Mouse (Mus musculus) forebrain, embryonic 15.5 days (tissue): ENCODE measurements around the gene Susd3. TPM values are rescaled to one million over a fixed set of nuclear protein-coding genes. Genes with fewer than 3 reads are reported as not detected.

Experiments
- ATAC-seq: fragments of 200-750 bp; cut with Nextera tagmentation; replicated peaks from 2 replicates; pipeline ENCODE4 v1.8.0; 2017; ENCODE audit warnings: mild to moderate bottlenecking, moderate TSS enrichment, moderate library complexity
- H3K27ac ChIP-seq: fragments of 300-500 bp; sonication (generic); replicated peaks from 2 replicates; pipeline ENCODE4 v1.5.1; 2015; ENCODE audit warnings: mild to moderate bottlenecking, inconsistent platforms
- H3K27me3 ChIP-seq: fragments of 300-500 bp; sonication (generic); 2 replicates; pipeline ENCODE4 v1.6.1; 2015; ENCODE audit warnings: inconsistent platforms
- H3K36me3 ChIP-seq: fragments of 300-500 bp; sonication (generic); 2 replicates; pipeline ENCODE4 v1.6.1; 2015; ENCODE audit warnings: mild to moderate bottlenecking, inconsistent platforms
- H3K4me1 ChIP-seq: fragments of 300-500 bp; sonication (generic); 2 replicates; pipeline ENCODE4 v1.6.1; 2015; ENCODE audit warnings: inconsistent platforms
- H3K4me2 ChIP-seq: fragments of 300-500 bp; sonication (generic); replicated peaks from 2 replicates; pipeline ENCODE4 v1.6.1; 2015; ENCODE audit warnings: mild to moderate bottlenecking, inconsistent platforms
- H3K4me3 ChIP-seq: fragments of 300-500 bp; sonication (generic); 2 replicates; pipeline ENCODE4 v1.5.1; 2015; ENCODE audit warnings: mild to moderate bottlenecking, inconsistent platforms
- H3K9ac ChIP-seq: fragments of 300-500 bp; sonication (generic); replicated peaks from 2 replicates; pipeline ENCODE4 v1.6.1; 2015; ENCODE audit warnings: mild to moderate bottlenecking, inconsistent platforms
- H3K9me3 ChIP-seq: fragments of 300-500 bp; sonication (generic); 2 replicates; pipeline ENCODE4 v1.6.1; 2016; ENCODE audit warnings: inconsistent platforms
- WGBS: fragments of 180-500 bp; shearing (Covaris S2); methylation state at CpG from one replicate; pipeline ENCODE4 v1.1.7; 2015; ENCODE audit warnings: mixed read lengths; 5-methylcytosine and 5-hydroxymethylcytosine counted together
- polyA plus RNA-seq: library from polyadenylated mRNA; unstranded; fragments of >200 nt; fragmentation: Nextera tagmentation; extraction: Ambion mirVana; gene quantifications from 2 replicates; pipeline ENCODE4 v1.2.1, GENCODE M21; 2015

Gene Susd3
- polyA plus RNA-seq, 1 experiment from 2014 or later = 0.98 TPM

DNA sequence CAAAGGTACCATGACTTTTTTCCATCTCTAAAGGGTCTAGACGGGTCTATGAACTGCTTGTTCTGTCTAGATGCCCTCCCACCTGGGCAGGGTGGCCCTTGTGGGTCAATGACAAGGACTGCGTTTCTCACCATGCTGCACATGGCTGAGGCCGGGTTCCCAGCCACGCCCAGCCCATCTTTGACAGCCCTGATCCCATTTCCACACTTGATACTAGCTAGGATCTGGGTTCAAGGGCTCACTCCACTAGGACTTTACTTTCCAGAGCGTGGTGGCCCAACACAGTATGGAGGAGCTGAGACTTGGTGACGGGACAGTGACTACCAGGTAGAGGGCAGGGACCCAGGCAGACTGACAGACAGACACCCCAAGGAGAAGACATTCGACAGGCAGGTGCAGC, 46.0 kb downstream of the Susd3 start:
- Histone ChIP-seq H3K27ac (no peak overlapping the region), H3K36me3 (no peaks in the 10 kb centered on the region), H3K4me3 (no peak overlapping the region), H3K27me3 (no peaks in the 10 kb centered on the region), H3K4me2 (no peak overlapping the region), H3K4me1 (peaks cover 5% of the 10 kb centered on the region; the same call in 1 of the 2 replicates), H3K9me3 (no peaks in the 10 kb centered on the region), H3K9ac (no peak overlapping the region)
- 97% methylated on average over 7 of the region's 7 CpGs for WGBS
- ATAC-seq = no peak

DNA sequence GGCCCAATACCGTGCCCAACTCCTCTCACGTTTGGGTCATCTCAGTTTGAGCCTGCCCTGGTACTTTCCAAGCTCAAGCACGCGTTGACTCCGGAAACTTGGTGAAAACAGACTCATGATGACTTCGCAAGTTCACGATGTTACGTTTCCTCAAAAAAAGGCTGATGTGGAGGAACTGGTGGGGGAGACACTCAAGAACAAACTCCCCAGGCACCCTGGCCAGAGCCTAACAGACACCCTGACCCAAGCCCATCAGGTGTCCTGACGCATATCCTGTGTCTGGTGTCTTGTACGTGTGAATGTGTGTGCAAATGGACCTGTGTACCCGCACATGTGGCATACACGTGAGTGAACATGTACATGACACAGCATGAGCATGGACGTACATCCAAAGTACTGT, 47.8 kb downstream of the Susd3 start:
- H3K36me3 ChIP-seq = no peaks in the 10 kb centered on the region
- no peak overlapping the region for H3K27ac ChIP-seq
- H3K4me3 ChIP-seq = no peak overlapping the region
- H3K27me3 ChIP-seq = no peaks in the 10 kb centered on the region
- WGBS = 90% methylated on average over 13 of the region's 13 CpGs
- H3K4me2 ChIP-seq = no peak overlapping the region
- no peak for ATAC-seq
- H3K9me3 ChIP-seq = no peaks in the 10 kb centered on the region
- peaks cover 5% of the 10 kb centered on the region; the same call in 1 of the 2 replicates for H3K4me1 ChIP-seq
- no peak overlapping the region for H3K9ac ChIP-seq

DNA sequence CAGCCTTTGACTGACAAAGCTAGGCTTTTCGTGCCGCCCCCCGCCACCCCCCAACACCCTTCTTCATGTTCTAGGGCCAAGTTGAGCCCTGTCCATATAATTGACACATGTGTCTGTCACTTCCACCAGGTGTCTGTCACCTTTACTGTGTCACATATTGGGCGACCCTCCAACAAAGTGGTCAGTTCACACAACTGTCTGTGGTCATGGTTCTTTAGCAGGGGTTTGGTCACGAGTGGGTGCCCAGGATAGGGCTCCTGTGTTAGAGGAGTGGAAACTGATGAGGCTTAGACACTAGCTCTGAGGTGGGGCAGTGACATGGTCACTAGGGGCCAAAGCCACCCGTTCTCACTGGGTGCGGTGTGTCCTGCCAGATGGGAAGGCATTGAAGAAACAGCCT, 48.6 kb downstream of the Susd3 start:
- no peak overlapping the region for H3K9ac ChIP-seq
- no peak overlapping the region for H3K4me3 ChIP-seq
- ATAC-seq = no peak
- H3K36me3 ChIP-seq = no peaks in the 10 kb centered on the region
- no peaks in the 10 kb centered on the region for H3K27me3 ChIP-seq
- no peaks in the 10 kb centered on the region for H3K9me3 ChIP-seq
- H3K4me2 ChIP-seq = no peak overlapping the region
- 89% methylated on average over 7 of the region's 7 CpGs for WGBS
- no peak overlapping the region for H3K27ac ChIP-seq
- H3K4me1 ChIP-seq = no peaks in the 10 kb centered on the region

DNA sequence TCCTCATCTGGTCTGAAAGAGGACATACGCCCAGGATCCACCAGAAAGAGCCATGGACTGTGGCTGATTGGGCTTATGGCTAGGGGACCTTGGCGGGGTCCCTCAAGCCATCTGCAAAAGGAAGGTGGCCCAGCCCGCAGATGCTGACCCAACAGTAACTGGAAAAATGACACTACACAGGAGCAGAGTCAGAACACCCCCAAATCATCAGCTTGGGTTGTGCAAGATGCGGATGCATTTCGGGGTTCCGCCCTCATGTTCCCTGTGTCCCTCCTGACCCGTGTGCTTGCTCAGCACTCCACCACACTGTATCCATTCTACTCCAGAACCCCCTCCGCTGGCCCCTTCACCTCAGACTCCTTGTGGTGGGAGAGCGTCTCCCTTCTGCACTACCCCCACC, 49.8 kb downstream of the Susd3 start:
- no peaks in the 10 kb centered on the region for H3K4me1 ChIP-seq

DNA sequence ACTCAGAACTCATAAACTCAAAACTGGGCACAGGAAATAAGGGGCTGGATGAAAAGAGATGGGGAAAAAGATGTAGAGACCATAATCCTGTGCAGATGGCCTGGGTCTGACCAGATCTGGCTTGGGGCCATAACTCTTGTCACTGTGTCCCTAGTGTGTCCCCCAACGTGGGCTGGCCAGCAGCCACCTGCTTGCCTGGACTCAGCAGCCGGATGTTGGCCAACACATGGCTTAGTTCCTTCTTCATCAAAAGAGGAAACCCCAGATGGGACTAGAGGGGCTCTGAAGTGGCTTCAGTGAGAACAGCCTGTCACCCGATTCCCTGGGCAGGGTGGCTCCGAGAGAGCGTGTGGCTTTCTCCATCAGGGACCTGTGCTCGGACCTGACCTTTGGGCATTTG, 51.7 kb downstream of the Susd3 start:
- 75% methylated on average over 6 of the region's 6 CpGs for WGBS
- no peak for ATAC-seq
- H3K4me2 ChIP-seq = no peak overlapping the region
- H3K36me3 ChIP-seq = no peaks in the 10 kb centered on the region
- no peak overlapping the region for H3K9ac ChIP-seq
- no peak overlapping the region for H3K4me3 ChIP-seq
- H3K27ac ChIP-seq = no peak overlapping the region
- H3K27me3 ChIP-seq = no peaks in the 10 kb centered on the region
- H3K4me1 ChIP-seq = no peaks in the 10 kb centered on the region; the same call in 1 of the 2 replicates
- no peaks in the 10 kb centered on the region for H3K9me3 ChIP-seq

More for the DNA sequence above, 49.8 kb downstream of the Susd3 start:
- no peaks in the 10 kb centered on the region for H3K9me3 ChIP-seq
- no peaks in the 10 kb centered on the region for H3K27me3 ChIP-seq
- ATAC-seq = no peak
- H3K4me3 ChIP-seq = no peak overlapping the region
- no peak overlapping the region for H3K9ac ChIP-seq
- 91% methylated on average over 9 of the region's 9 CpGs for WGBS
- H3K36me3 ChIP-seq = no peaks in the 10 kb centered on the region
- no peak overlapping the region for H3K27ac ChIP-seq
- H3K4me2 ChIP-seq = no peak overlapping the region

DNA sequence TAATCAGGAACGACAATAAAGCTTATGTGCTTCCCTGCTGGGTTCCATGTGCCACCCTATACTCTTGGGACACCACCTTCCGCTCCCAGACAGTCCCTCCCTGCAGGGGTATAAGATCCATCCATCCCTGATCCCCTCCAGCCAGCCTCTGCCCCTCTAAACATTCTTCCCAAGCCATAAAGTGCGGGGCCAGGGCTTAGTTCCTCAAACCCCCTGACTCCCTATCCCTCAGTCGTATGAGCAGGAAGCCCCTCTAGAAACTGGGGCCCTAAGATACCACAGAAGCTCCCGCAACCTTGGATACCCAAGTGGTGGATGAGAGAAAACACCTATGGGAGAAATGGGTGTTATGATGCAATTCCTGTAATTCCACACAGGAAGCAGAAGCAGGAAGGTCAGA, 52.3 kb downstream of the Susd3 start:
- Histone ChIP-seq H3K4me2 (no peak overlapping the region), H3K4me3 (no peak overlapping the region), H3K9ac (no peak overlapping the region), H3K4me1 (no peaks in the 10 kb centered on the region; the same call in 1 of the 2 replicates), H3K36me3 (no peaks in the 10 kb centered on the region), H3K27me3 (no peaks in the 10 kb centered on the region), H3K9me3 (no peaks in the 10 kb centered on the region), H3K27ac (no peak overlapping the region)
- 91% methylated on average over 5 of the region's 5 CpGs for WGBS
- ATAC-seq = no peak

DNA sequence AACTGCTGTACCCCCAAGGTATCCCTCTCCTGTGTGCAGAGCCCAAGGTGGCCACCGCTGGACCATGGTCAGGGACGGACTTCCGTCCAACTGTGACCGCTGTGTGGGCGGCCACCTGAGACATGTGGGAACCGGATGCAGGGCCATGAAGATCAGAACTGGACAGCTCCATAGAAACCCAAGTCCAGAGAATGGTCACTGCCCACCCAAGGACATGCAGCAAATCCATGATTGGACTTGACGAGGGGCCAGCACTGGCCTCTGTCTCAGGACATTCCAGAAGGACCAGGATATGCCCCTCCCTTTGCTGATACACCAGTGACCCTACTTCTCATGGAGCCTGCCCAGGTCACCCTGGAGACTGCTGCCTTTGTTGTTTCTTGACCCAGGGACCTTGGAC, 52.9 kb downstream of the Susd3 start:
- Histone ChIP-seq H3K9me3 (no peaks in the 10 kb centered on the region), H3K4me1 (no peaks in the 10 kb centered on the region; the same call in 1 of the 2 replicates), H3K4me2 (no peak overlapping the region), H3K36me3 (no peaks in the 10 kb centered on the region), H3K4me3 (no peak overlapping the region), H3K9ac (no peak overlapping the region), H3K27ac (no peak overlapping the region), H3K27me3 (no peaks in the 10 kb centered on the region)
- ATAC-seq = no peak
- 95% methylated on average over 7 of the region's 7 CpGs for WGBS

DNA sequence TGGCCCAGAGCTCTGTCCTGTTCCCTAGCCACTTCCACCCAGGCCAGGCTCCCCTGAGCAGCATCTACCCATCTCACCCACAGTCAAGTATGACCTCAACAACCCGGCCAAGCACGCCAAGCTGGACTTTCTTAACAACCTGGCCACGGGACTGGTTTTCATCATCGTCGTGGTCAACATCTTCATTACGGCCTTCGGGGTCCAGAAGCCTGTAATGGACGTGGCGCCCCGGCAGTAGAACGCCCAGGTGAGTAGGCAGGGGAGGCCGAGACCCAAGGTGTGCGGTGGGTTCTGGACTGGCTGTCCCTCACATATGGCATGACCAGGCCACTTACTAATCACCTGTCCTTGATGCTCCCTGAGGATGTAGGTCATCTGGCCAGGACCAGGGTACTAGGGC, 53.7 kb downstream of the Susd3 start:
- ATAC-seq = no peak
- H3K9ac ChIP-seq = no peak overlapping the region
- no peaks in the 10 kb centered on the region for H3K9me3 ChIP-seq
- no peak overlapping the region for H3K4me3 ChIP-seq
- WGBS = 95% methylated on average over 13 of the region's 13 CpGs
- H3K36me3 ChIP-seq = no peaks in the 10 kb centered on the region
- no peaks in the 10 kb centered on the region for H3K27me3 ChIP-seq
- H3K4me2 ChIP-seq = no peak overlapping the region
- H3K27ac ChIP-seq = no peak overlapping the region
- H3K4me1 ChIP-seq = no peaks in the 10 kb centered on the region; the same call in 1 of the 2 replicates

DNA sequence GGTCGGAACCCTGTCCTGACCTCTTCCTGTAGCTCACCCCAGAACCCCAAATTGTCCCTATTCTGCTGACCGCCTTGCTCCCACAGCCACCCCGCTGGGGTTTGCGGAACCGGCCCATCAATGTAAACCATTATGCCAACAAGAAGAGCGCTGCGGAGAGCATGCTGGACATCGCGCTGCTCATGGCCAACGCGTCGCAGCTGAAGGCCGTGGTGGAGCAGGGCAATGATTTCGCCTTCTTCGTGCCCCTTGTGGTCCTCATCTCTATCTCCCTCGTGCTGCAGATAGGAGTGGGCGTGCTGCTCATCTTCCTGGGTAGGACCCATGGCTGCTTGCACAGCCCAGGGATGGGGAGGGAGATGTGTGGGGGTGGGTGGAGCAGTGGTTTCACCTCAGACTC, 54.9 kb downstream of the Susd3 start:
- Histone ChIP-seq H3K9ac (no peak overlapping the region), H3K27ac (no peak overlapping the region), H3K9me3 (no peaks in the 10 kb centered on the region), H3K27me3 (no peaks in the 10 kb centered on the region), H3K4me2 (no peak overlapping the region), H3K4me3 (no peak overlapping the region), H3K4me1 (peaks cover 2% of the 10 kb centered on the region), H3K36me3 (no peaks in the 10 kb centered on the region)
- ATAC-seq = no peak
- 92% methylated on average over 17 of the region's 17 CpGs for WGBS

DNA sequence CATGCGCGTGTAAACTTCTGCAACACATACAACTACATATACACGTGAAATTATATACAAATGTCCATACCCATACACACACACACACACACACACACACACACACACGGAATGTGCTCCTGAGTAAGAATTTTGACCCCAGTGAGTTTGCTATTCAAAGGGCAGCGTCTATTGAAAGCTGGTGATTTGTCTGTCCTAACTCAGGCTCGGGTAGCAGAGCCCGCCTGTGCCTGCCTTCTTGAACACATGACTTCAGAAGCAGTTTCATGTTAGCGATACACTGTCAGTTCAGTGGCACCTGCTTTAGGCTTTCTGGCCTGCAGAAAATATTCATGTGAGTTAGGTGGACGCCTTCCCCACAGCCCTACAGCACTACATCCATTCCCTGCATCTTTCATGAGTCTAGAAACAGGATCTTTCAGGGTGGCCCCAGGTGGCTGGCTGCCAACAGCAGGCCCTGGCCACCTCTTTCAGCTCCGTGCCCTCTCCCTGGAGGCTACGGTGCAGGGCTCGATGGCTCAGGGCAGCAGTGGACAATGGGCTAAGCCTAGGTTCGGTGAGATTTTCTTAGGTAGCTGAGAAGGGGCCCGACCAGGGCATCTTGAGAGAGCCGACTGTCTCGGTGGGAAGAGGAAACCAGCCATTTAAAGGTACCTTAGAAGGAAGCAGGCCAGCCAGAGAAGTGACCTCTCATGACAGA, 56.2 kb downstream of the Susd3 start:
- no peak overlapping the region for H3K4me3 ChIP-seq
- no peaks in the 10 kb centered on the region for H3K36me3 ChIP-seq
- no peak for ATAC-seq
- 55% methylated on average over 16 of the region's 16 CpGs for WGBS
- no peak overlapping the region for H3K4me2 ChIP-seq
- no peak overlapping the region for H3K27ac ChIP-seq
- H3K27me3 ChIP-seq = no peaks in the 10 kb centered on the region
- no peak overlapping the region for H3K9ac ChIP-seq
- H3K9me3 ChIP-seq = no peaks in the 10 kb centered on the region
- H3K4me1 ChIP-seq = peaks cover 14% of the 10 kb centered on the region

DNA sequence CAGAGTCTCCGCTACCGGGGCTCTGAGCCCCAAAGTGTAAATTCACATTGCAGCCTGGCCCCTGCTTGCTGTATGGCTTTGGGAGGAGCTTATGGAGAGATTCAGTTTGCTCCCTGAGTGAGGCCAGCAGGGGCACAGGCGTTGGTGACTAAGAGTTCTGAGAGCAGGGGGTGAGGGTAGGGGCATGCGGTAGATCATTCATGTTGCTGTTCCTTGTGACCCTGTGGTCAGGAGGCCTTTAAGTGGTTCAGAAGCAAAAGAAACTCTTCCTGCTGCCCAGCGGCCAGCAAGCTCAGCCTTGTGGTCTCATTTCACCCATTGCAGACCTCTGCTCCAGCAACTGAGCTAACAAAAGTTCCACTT, 56.9 kb downstream of the Susd3 start:
- H3K27me3 ChIP-seq = no peaks in the 10 kb centered on the region
- 62% methylated on average over 5 of the region's 5 CpGs for WGBS
- no peak overlapping the region for H3K9ac ChIP-seq
- H3K4me2 ChIP-seq = no peak overlapping the region
- H3K27ac ChIP-seq = no peak overlapping the region
- H3K9me3 ChIP-seq = no peaks in the 10 kb centered on the region
- ATAC-seq = no peak
- H3K4me3 ChIP-seq = no peak overlapping the region
- peaks cover 19% of the 10 kb centered on the region for H3K4me1 ChIP-seq
- no peaks in the 10 kb centered on the region for H3K36me3 ChIP-seq

DNA sequence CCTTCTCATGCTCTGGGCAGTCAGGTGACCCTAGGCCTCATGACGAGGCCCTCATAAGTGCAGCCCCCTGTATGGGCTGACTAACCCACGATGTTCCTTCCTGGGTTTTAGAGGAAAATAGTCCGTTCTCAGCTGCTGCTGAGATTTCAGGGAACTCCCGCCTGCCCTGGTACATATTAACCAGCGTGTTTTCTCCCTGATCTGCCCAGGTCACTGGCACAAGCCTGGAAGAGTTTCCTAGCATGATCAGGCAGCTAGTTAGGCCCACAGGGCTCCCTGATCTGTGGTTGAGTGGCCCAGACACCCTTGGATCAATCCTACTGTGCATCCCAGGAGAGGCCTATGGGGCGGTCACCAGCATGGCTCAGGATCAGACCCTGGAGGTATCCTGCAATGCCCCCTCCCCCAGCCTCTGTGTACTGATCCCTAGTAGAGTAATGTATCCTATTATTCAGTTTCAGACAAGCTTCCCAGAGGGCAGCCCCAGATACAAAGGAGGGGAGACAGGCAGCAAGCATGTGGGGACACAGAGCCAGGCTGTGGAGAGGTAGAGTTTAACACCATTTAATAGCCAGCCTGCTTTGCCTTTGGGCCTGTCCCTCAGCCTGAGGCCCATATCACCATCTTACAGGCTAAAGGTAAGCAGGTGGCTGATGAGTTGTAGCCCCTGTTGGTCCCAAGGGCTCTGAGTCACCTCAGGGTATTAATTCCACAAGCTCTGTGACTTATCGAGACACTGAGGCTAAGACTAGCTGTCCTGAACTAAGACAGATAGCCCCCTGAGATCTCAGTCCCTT, 57.4 kb downstream of the Susd3 start:
- ATAC-seq = no peak
- H3K36me3 ChIP-seq = no peaks in the 10 kb centered on the region
- peaks cover 21% of the 10 kb centered on the region for H3K4me1 ChIP-seq
- H3K27ac ChIP-seq = no peak overlapping the region
- no peaks in the 10 kb centered on the region for H3K9me3 ChIP-seq
- H3K4me2 ChIP-seq = no peak overlapping the region
- 79% methylated on average over 7 of the region's 7 CpGs for WGBS
- H3K4me3 ChIP-seq = no peak overlapping the region
- no peak overlapping the region for H3K9ac ChIP-seq
- H3K27me3 ChIP-seq = no peaks in the 10 kb centered on the region
